Mouse (Mus musculus) heart, postnatal 4 days (tissue): ENCODE measurements at regions not wholly inside any gene's neighbourhood (a gene's known extent, or its start where the extent isn't known, plus 50 kb on each side); places are given as distances from the start of the nearest gene placed in this dataset.

Source experiments
- DNase-seq: peaks from one replicate; pipeline ENCODE4 v3.0.0; 2021

DNA sequence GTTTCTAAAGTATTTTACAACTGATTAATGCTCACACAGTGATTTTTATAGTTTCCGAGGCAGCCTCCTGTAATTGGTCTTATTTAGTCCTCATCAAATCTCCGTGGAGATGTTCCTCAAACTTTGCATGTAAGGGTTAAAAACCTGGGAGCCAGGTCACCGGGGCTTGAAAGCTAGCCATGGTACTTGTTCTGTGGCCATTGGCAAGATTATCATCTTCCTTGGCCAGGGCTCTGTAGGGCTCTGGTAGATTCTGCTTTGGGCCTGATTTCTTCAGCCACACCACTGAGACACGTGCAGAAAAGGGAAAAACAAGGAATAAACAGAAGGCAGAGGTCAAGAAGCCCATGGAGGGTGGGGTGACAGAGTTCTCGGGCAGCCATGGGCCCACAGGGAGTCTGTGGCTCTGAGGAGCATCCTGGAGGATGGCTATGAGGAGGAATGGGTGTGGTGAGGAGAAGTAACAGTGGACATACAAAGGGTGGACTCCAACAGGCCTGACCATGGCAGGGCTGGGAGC is 50.7 kb upstream of the Eps8l3 start:
- no peak for DNase-seq

DNA sequence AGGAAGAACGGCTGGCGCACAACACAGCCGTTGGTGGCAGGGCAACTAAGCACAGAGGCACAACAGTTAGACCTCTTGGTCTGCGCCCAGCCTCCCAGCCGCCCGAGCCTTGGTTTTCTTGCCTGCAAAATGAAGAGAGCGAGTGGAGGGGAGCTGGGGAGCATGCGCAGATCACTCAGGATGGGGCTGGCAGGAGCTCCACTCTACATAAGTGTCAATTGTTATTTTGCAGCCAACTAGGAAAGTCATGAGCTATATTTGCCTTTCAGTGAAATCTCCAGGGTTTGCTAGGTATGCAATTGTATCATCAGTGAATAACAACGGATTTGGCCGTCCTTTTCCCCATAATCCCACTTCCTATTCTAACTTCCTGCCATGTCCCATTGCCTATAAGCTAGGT is 51.6 kb upstream of the Eps8l3 start:
- peak; percentile 79 for DNase-seq

DNA sequence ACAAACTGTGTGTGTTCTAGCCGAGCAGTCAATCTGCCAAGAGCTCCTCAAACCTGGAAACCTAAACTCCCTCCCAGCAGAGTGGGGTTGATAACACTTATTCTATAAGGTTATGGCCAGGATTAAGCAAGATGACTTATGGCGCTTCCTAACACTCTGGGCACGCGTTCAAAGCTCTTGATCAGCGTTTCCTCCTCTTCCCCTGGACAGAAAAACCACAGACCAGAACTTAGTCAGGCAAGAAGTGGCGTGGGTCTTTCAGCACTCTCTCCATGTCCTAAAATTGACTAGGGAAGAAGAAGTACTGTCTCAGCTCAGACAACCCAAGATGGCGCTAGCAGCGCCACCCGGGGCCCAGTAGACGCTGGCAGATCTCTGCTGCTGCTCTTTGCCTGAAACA is 52.7 kb upstream of the Eps8l3 start:
- DNase-seq = no peak

DNA sequence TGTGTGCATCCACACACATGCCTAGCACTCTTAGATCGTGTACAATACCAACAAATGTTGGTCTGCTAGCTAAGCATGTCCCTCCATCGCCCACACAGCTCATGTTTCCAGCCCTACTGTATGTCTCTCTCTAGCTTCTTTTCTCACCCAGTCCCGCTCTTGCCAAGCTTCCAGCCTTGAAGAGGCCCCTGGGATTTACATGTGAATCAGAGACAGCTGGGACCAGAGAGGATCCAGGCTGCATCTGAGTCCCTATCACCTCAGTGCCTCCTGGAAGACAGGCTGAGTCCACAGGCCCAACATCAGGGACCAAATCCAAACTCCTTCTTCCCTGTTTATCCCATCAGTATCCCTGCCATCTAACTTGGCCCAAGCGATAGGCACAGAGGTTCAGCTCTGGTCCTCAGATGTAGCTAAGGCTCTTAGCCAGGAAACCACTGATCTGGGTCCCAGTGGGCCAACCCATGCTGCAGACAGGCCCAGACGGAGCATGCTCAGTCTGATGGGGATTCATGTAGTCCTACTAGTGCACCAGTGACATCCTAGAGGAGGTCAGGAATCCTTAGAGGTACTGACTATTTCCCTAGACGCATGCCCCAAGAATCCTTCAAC is 53.3 kb upstream of the Eps8l3 start:
- no peak for DNase-seq

DNA sequence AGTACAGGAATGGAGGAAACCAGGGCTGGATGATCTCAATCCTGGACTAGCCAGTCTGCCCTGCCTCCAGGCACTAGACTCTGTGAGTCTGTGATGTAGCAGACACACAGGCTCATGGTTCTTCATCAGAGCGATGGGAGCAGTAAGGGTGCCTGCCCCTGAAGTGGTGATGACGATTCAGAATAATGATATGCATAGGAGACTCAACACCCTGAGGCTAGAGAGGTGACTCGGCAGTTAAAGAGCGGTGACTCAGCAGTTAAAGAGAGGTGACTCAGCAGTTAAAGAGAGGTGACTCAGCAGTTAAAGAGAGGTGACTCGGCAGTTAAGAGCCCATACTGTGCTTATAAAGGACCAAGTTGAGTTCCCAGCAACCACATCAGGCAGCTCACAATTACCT is 53.9 kb upstream of the Eps8l3 start:
- DNase-seq = no peak

DNA sequence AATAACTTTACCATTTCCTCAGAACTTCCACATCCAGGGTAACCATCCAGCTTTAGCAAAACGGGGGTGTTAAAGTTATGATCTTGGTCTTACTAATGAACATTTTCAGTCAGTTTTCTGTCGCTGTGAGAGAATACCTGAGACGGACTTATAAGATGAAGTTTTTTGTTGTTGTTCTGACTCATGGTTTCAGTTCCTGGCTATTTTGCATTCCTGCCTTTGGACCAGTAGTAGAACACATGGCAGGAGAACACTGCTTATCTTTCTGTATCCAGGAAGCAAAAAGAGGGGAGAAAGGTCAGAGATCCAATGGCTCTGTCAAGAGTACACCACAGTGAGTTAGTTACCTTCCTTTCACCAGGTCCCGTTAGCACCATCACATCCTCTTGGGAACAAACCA is 54.5 kb upstream of the Eps8l3 start:
- DNase-seq = no peak

DNA sequence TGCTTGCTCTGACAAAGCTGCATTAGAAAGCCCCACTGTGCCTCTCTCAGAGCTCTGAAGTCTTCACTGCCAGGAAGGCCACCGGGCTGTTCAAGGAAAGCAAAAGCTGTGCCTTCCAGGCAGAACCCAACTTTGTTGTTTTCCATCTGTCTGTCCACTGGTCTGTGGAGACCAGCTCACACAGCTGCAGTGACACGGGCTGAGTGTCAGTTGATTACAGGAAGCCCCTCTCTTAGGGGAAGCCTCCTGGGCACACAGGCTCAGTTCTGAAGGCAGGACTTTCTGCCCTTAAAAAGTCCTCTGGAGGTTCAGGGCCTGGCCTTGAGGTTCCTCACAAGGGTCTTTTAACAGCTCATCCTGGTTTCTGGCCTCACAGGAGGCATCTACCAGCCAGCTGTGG is 55.1 kb upstream of the Eps8l3 start:
- DNase-seq = no peak

DNA sequence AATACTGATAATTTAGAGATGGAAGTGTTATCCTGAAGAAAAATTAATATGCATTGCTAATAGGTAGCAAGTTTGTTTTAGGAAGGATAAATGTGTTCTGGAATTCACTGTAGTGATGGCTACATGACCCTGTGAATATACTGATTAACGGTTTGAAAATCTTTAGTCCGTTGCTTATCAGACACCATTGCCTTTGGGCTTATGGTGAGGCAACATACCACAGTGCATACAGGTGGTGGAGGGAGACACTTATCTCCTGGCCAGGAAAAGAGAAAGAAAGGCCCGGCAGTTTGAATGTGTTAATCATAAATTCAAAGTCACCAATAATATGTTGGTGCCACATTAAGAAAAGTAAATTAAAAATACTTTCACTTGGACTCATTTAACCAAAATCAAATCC is 57.4 kb upstream of the Eps8l3 start:
- DNase-seq = no peak

DNA sequence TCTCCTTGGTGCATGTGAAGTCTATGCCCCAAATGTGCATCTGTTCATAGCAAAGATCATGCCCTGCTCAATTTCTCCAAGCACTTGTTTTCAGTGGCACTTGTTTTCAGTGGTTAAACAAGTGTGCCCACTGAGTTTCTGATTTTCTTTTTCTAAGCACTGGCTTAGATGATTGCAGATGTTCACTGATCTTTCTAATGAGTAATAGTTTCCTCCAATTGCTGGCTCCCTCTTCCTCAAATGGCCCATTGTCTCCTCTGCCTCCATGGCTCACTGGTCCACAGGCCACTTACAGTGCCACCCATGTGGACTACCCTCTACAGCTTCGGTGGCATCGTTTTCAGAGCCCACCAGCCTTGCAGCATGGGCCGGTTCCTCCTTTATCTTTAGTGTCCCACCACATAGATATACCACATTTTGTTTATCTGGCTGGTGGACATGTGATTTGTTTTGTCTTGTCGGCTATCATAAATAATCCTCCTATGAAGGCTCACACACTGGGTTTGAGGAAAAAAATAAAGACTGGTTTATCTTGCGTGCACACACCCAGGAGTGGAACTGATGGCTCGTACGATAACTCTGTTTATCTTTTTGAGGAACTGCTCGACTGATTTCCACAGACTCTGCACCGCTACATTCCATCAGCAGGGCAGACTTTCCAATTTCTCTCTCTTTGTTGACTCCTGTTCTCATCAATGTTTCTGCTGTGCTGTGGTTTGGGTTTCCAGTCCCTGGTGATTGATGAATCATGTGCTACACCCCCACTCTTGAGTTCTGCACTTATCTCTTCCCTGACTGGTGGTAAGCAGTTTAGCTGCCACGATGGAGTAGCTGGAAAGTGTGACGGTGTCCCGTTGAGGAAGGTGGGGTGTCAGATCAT is 58.2 kb upstream of the Eps8l3 start:
- no peak for DNase-seq

DNA sequence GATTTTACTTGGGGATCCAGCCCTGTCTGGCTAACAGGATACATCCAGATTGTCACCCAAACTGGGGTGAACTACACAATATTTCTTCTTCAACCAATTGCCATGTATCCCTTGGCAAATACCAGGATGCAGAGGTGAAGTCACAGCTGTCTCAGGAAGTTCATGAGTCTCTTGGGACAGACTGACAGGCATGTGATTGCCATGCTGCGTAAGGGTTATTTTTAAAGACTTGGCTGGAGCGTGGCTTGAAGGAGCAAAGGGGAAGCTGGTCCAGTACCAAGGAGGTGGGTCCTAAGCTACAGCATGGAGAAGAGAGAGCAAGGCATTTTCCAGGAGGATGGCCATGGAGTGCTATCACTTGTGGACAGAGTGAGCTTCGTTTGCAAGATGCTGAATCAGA is 55.8 kb upstream of the Csf1 start:
- DNase-seq = no peak

DNA sequence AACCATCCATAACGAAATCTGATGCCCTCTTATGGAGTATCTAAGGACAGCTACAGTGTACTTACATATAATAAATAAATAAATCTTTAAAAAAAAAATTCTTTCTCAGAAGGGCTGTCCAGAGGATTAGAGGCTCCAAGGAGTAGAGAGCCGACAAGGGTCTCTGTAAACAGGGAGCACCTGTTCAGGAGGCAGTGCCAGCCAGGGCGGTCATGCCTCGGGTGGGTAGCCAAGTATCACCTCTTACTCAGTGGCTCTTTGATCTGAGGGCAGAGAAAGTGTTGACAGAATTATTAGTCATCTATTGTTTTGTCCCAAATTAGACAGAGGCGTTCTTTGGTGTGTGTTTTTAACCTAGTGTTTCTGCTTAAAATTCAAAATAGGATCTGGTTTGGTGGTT is 54.0 kb upstream of the Csf1 start:
- no peak for DNase-seq

DNA sequence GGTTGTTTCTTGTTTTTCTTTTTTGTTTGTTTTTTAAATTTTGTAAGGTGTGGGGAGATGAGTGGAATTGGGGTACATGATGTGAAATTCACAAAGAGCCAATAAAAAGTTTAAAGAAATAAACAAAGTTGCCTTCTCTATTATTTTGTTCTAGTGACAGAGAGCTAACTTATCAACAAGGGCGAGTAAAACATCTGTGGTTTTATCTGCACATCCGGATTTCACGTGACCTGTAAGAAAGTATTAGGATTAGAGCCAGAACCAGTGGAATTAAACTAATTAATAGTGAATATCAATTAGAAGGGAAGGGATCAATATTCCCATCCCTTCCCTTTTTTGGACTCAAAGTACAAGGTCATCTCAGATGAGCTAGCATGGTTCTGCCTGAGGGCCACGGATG is 52.6 kb upstream of the Csf1 start:
- no peak for DNase-seq

DNA sequence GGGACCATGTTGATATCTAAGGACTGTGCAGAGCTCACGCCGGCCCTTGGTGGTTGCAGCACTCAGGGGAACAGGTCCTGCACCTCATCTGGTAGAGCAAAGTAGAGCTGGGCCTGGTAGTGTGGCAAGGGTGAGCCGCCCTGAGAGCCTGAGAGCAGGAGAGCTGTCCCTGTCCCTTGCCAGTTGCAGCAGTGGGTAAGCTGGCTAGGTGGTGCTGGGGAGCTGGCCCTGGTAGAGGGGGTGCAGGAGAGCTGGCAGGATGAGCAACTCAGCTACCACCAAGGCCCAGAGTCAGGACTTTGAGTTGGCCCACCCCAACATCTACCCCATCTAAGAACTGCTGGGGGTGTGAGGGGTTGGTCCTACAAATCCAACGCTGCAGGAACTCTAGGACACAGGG is 52.1 kb upstream of the Csf1 start:
- no peak for DNase-seq

DNA sequence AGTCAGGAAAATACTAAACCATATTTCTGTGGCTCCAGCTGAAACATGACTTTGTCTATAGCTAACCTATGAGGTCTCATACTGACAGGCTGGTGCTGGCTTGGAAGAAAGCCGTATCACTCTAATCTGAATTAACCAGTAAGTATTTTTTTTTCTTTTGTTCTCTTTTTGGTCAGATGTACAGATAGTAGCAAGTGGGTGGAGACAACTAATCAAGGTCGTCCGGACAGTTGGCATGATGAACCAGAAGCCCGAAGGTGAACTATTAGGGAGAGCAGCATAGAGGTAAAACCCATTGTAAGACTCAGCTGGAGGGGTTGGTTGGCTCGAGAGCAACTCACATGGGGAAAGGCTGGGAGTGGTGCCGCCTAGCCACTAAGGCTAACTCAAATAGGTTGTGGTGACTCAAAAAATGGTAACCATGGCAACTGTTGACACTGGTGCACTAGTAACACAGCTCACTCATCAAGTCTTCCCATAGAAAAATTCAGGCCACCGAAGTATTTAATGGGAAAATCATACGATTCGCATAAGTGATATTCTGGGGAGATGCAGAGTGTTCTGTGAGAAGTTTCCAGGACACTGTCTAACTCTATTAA is 50.3 kb upstream of the Csf1 start:
- DNase-seq = no peak
